Mouse (Mus musculus): Measurements from ENCODE around the gene Klhl41. TPM values are rescaled to one million over a fixed set of nuclear protein-coding genes. Genes with fewer than 3 reads are reported as not detected.

Klhl41 gene
- polyA plus RNA-seq, 1 experiment from 2014 or later, result 28.0 TPM

DNA sequence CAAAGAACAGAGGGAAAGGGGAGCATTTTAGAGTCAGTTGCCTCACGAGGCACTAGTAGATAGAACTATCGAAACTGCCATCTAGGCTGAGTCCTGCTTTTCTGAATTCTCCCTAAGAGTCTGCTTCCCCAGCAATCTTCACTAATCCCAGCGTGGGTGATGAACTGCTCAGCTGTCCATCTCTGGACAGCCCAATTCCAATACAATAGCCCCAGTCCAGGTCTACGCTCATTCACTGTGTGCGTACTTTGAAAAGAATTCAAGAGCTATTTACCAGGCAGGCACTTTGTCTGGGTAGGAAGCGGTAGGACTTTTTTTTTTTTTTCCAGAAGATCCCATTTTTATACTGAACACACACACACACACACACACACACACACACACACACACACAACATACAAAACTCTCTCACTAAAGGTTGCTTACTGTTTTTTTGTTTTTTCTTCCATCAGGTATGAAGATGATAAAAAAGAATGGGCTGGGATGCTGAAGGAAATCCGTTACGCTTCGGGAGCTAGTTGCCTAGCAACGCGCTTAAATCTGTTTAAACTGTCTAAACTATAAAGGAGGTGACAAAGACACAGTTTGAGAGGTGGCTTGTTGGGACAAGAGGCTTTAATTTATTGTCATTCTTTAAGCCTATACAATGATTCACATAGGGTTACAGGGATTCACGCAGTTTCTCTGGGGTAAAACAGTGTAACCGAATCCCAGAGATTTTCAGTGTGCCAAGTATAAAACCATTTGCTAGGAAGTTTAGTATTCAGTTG is 13.3 kb downstream of the Klhl41 start:
- WGBS, result 92% methylated on average over 13 of the region's 13 CpGs
- Histone ChIP-seq H3K36me3 (ENCODE audit: control insufficient read depth, insufficient read depth, low read length) (peaks cover 74% of the 10 kb centered on the region), H3K27ac (replicated peaks in 1 of 2; ENCODE audit: control insufficient read depth in 1 of 2, insufficient read depth in 1 of 2, low read depth in 2 of 2, low read length in 2 of 2) (no peak overlapping the region), H3K4me1 (ENCODE audit: control insufficient read depth in 2 of 2, insufficient read depth in 2 of 2, low read length in 2 of 2) (no peaks in the 10 kb centered on the region), H3K4me2 (ENCODE audit: low read length) (no peak overlapping the region), H3K27me3 (ENCODE audit: control insufficient read depth, insufficient read depth, low read length) (no peaks in the 10 kb centered on the region), H3K9ac (ENCODE audit: low read length) (no peak overlapping the region), H3K4me3 (ENCODE audit: control insufficient read depth in 1 of 2, insufficient read depth in 1 of 2, low read depth in 1 of 2, low read length in 2 of 2) (no peak overlapping the region), H3K9me3 (ENCODE audit: control insufficient read depth, low read length) (no peaks in the 10 kb centered on the region)
- no peak for ATAC-seq (ENCODE audit: insufficient number of reproducible peaks, insufficient read depth, low FRiP score, low read depth)

DNA sequence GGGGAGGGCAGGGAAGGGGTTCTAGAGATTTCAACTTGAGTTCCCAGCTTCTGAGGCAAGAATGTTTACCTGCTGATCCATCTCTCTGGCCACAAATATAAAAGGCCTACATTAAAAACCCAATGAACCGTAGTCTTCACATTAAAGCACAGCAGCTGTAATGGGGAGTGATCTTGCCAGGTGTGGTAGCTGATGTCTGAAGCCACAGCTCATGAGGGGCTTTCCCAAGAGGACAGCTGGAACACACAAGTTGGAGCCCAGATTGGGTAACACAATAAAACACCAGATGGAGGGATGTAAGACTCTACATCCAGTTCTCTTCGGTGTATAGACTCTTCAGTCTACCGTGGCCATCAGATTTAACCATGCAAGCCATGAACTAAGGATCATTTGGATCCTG is 14.6 kb downstream of the Klhl41 start:
- no peak overlapping the region for H3K27ac ChIP-seq (replicated peaks in 1 of 2; ENCODE audit: control insufficient read depth in 1 of 2, insufficient read depth in 1 of 2, low read depth in 2 of 2, low read length in 2 of 2)
- WGBS, result 93% methylated on average over 3 of the region's 3 CpGs
- H3K4me1 ChIP-seq (ENCODE audit: control insufficient read depth in 2 of 2, insufficient read depth in 2 of 2, low read length in 2 of 2), result no peaks in the 10 kb centered on the region
- no peak overlapping the region for H3K4me2 ChIP-seq (ENCODE audit: low read length)
- H3K9ac ChIP-seq (ENCODE audit: low read length), result no peak overlapping the region
- no peaks in the 10 kb centered on the region for H3K27me3 ChIP-seq (ENCODE audit: control insufficient read depth, insufficient read depth, low read length)
- ATAC-seq (ENCODE audit: insufficient number of reproducible peaks, insufficient read depth, low FRiP score, low read depth), result no peak
- H3K4me3 ChIP-seq (ENCODE audit: control insufficient read depth in 1 of 2, insufficient read depth in 1 of 2, low read depth in 1 of 2, low read length in 2 of 2), result no peak overlapping the region
- H3K36me3 ChIP-seq (ENCODE audit: control insufficient read depth, insufficient read depth, low read length), result peaks cover 78% of the 10 kb centered on the region
- H3K9me3 ChIP-seq (ENCODE audit: control insufficient read depth, low read length), result no peaks in the 10 kb centered on the region

GRCm38 (mm10) chr2:69690214-69690613 is 20.3 kb downstream of the Klhl41 start:
- no peaks in the 10 kb centered on the region for H3K9me3 ChIP-seq (ENCODE audit: control insufficient read depth, low read length)
- H3K4me2 ChIP-seq (ENCODE audit: low read length), result no peak overlapping the region
- 91% methylated on average over 3 of the region's 3 CpGs for WGBS
- H3K9ac ChIP-seq (ENCODE audit: low read length), result no peak overlapping the region
- H3K4me3 ChIP-seq (ENCODE audit: control insufficient read depth in 1 of 2, insufficient read depth in 1 of 2, low read depth in 1 of 2, low read length in 2 of 2), result no peak overlapping the region
- H3K27me3 ChIP-seq (ENCODE audit: control insufficient read depth, insufficient read depth, low read length), result no peaks in the 10 kb centered on the region
- H3K27ac ChIP-seq (replicated peaks in 1 of 2; ENCODE audit: control insufficient read depth in 1 of 2, insufficient read depth in 1 of 2, low read depth in 2 of 2, low read length in 2 of 2), result no peak overlapping the region
- peaks cover 87% of the 10 kb centered on the region for H3K36me3 ChIP-seq (ENCODE audit: control insufficient read depth, insufficient read depth, low read length)
- no peaks in the 10 kb centered on the region for H3K4me1 ChIP-seq (ENCODE audit: control insufficient read depth in 2 of 2, insufficient read depth in 2 of 2, low read length in 2 of 2)
- ATAC-seq (ENCODE audit: insufficient number of reproducible peaks, insufficient read depth, low FRiP score, low read depth), result no peak

DNA sequence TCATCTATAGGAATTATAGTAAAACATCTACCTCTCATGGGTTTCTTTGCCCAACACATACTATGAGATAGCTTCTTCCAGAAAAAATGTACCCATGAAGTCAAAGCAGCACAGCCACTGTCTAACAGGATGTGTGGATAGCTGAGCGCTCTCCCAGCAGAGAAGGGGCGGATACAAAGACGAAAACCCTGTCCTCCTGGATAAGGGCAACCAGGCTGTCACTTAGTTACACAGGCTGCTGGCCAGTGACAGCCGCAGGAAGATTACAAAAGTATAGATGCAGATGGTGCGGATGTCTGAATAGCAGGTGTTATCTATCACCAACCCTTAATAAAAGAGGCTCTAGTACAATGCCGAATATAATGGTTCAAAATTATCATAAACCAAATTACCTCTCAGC is 20.9 kb downstream of the Klhl41 start:
- Histone ChIP-seq H3K4me2 (ENCODE audit: low read length) (no peak overlapping the region), H3K9ac (ENCODE audit: low read length) (no peak overlapping the region), H3K27ac (replicated peaks in 1 of 2; ENCODE audit: control insufficient read depth in 1 of 2, insufficient read depth in 1 of 2, low read depth in 2 of 2, low read length in 2 of 2) (no peak overlapping the region), H3K36me3 (ENCODE audit: control insufficient read depth, insufficient read depth, low read length) (peaks cover 88% of the 10 kb centered on the region), H3K4me1 (ENCODE audit: control insufficient read depth in 2 of 2, insufficient read depth in 2 of 2, low read length in 2 of 2) (no peaks in the 10 kb centered on the region), H3K4me3 (ENCODE audit: control insufficient read depth in 1 of 2, insufficient read depth in 1 of 2, low read depth in 1 of 2, low read length in 2 of 2) (no peak overlapping the region), H3K27me3 (ENCODE audit: control insufficient read depth, insufficient read depth, low read length) (no peaks in the 10 kb centered on the region), H3K9me3 (ENCODE audit: control insufficient read depth, low read length) (no peaks in the 10 kb centered on the region)
- 89% methylated on average over 6 of the region's 6 CpGs for WGBS
- ATAC-seq (ENCODE audit: insufficient number of reproducible peaks, insufficient read depth, low FRiP score, low read depth), result no peak

DNA sequence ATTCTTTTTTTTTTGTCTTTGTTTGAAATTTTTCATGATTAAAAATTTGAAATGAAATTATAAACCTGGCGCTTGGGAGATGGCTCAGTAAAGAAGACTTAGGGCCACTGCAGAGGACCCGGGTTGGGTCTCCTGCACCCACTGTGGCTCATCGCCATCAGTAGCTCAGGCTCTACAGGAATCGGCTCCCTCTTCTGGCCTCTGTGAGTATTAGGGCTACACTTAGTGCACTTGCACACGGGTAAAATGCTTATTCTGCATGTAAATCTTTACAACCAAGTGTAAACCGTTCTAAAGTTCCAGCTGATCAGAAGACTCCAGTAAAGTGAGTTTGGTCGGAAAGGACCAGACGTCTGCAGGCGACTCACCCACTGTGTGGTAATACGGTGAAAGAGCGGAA is 23.6 kb downstream of the Klhl41 start:
- no peaks in the 10 kb centered on the region for H3K4me1 ChIP-seq (ENCODE audit: control insufficient read depth in 2 of 2, insufficient read depth in 2 of 2, low read length in 2 of 2)
- H3K9me3 ChIP-seq (ENCODE audit: control insufficient read depth, low read length), result no peaks in the 10 kb centered on the region
- H3K4me2 ChIP-seq (ENCODE audit: low read length), result no peak overlapping the region
- 95% methylated on average over 11 of the region's 11 CpGs for WGBS
- no peak for ATAC-seq (ENCODE audit: insufficient number of reproducible peaks, insufficient read depth, low FRiP score, low read depth)
- peaks cover 90% of the 10 kb centered on the region for H3K36me3 ChIP-seq (ENCODE audit: control insufficient read depth, insufficient read depth, low read length)
- H3K27ac ChIP-seq (replicated peaks in 1 of 2; ENCODE audit: control insufficient read depth in 1 of 2, insufficient read depth in 1 of 2, low read depth in 2 of 2, low read length in 2 of 2), result no peak overlapping the region
- no peak overlapping the region for H3K9ac ChIP-seq (ENCODE audit: low read length)
- H3K4me3 ChIP-seq (ENCODE audit: control insufficient read depth in 1 of 2, insufficient read depth in 1 of 2, low read depth in 1 of 2, low read length in 2 of 2), result no peak overlapping the region
- H3K27me3 ChIP-seq (ENCODE audit: control insufficient read depth, insufficient read depth, low read length), result no peaks in the 10 kb centered on the region

- Histone ChIP-seq H3K9me3 (ENCODE audit: control insufficient read depth, low read length) (no peaks in the 10 kb centered on the region), H3K9ac (ENCODE audit: low read length) (no peak overlapping the region), H3K4me2 (ENCODE audit: low read length) (no peak overlapping the region), H3K36me3 (ENCODE audit: control insufficient read depth, insufficient read depth, low read length) (peaks cover 79% of the 10 kb centered on the region), H3K27me3 (ENCODE audit: control insufficient read depth, insufficient read depth, low read length) (no peaks in the 10 kb centered on the region), H3K4me3 (ENCODE audit: control insufficient read depth in 1 of 2, insufficient read depth in 1 of 2, low read depth in 1 of 2, low read length in 2 of 2) (no peak overlapping the region), H3K27ac (replicated peaks in 1 of 2; ENCODE audit: control insufficient read depth in 1 of 2, insufficient read depth in 1 of 2, low read depth in 2 of 2, low read length in 2 of 2) (no peak overlapping the region), H3K4me1 (ENCODE audit: control insufficient read depth in 2 of 2, insufficient read depth in 2 of 2, low read length in 2 of 2) (no peaks in the 10 kb centered on the region)
- no peak for ATAC-seq (ENCODE audit: insufficient number of reproducible peaks, insufficient read depth, low FRiP score, low read depth)
- 91% methylated on average over 8 of the region's 8 CpGs for WGBS
Measured at GRCm38 (mm10) chr2:69700446-69700845, 30.5 kb downstream of the Klhl41 start.

DNA sequence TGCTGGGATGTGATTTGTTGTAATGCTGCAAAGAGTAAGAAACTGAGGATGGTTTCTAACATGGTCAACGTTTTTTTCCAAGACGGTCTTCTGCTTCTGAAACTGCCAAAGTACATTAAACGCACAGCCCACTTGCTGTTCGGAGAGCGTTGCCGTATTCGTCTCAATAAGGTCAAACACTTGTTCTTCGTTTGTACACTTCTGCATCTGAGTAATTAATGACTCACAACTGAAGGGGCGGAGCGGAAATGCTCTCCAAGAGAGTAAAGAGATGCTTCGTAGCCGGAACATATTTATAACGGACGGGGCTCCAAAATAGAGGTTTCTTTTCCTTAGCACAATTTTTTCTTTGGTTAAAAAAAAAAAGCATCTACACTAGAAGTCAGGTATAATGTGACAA is 42.3 kb downstream of the Klhl41 start:
- peak overlapping the region; percentile 66 for H3K4me2 ChIP-seq (ENCODE audit: low read length)
- WGBS, result 91% methylated on average over 14 of the region's 14 CpGs
- peak overlapping the region; percentile 82; the same call in 1 of the 2 replicates for H3K9ac ChIP-seq (ENCODE audit: low read length)
- H3K4me3 ChIP-seq (ENCODE audit: control insufficient read depth in 1 of 2, insufficient read depth in 1 of 2, low read depth in 1 of 2, low read length in 2 of 2), result no peak overlapping the region
- H3K27me3 ChIP-seq (ENCODE audit: control insufficient read depth, insufficient read depth, low read length), result no peaks in the 10 kb centered on the region
- H3K9me3 ChIP-seq (ENCODE audit: control insufficient read depth, low read length), result no peaks in the 10 kb centered on the region
- no peak for ATAC-seq (ENCODE audit: insufficient number of reproducible peaks, insufficient read depth, low FRiP score, low read depth)
- peaks cover 32% of the 10 kb centered on the region for H3K36me3 ChIP-seq (ENCODE audit: control insufficient read depth, insufficient read depth, low read length)
- no peak overlapping the region for H3K27ac ChIP-seq (replicated peaks in 1 of 2; ENCODE audit: control insufficient read depth in 1 of 2, insufficient read depth in 1 of 2, low read depth in 2 of 2, low read length in 2 of 2)
- H3K4me1 ChIP-seq (ENCODE audit: control insufficient read depth in 2 of 2, insufficient read depth in 2 of 2, low read length in 2 of 2), result no peaks in the 10 kb centered on the region
